ENCODE assay signal across 21 mouse cellular contexts in genomic region chr9:17816730-17817403, GRCm38 (mm10).
DNase-seq lines count a peak whose midpoint lies in the region; ATAC-seq and TF ChIP-seq lines count a peak whose summit lies in the region.
"Had no signal": no experiment of that assay in that cellular context is flagged by ENCODE, and none has a peak within 500 bp of the region (broad histone marks: within the 10 kb centered on the region; RNA-seq: fewer than 3 reads in every experiment).

No protein-coding gene starts in this region.

- peak; percentile 72 for ATAC-seq in forebrain, embryonic 11.5 days (replicated peaks; ENCODE audit: low FRiP score)
- ATAC-seq in forebrain, postnatal 0 days, result no peak
- ATAC-seq in limb, embryonic 11.5 days (ENCODE audit: insufficient number of reproducible peaks, low FRiP score, low TSS enrichment, low read depth), result peak; percentile 51; the same call in 1 of the 2 replicates

- no peaks in the 10 kb centered on the region for H3K36me3 ChIP-seq in forebrain, embryonic 11.5 days (ENCODE audit: control insufficient read depth, insufficient read depth, low read length)
- no peaks in the 10 kb centered on the region for H3K36me3 ChIP-seq in forebrain, postnatal 0 days (ENCODE audit: insufficient read depth)
- H3K36me3 ChIP-seq in limb, embryonic 11.5 days (ENCODE audit: control insufficient read depth, insufficient read depth, low read length), result no peaks in the 10 kb centered on the region
- no peaks in the 10 kb centered on the region for H3K36me3 ChIP-seq in limb, embryonic 10.5 days
- H3K36me3 ChIP-seq: heart, embryonic 10.5 days; hindbrain, embryonic 15.5 days; liver, embryonic 13.5 days; lung, embryonic 15.5 days; neural tube, embryonic 13.5 days had no signal

- no peak for TF ChIP-seq CTCF in forebrain, postnatal 0 days (IDR thresholded peaks at IDR 0.05; ENCODE audit: low read depth)
- TF ChIP-seq CTCF in brain, embryonic 14.5 days (IDR thresholded peaks at IDR 0.05; ENCODE audit: borderline replicate concordance, extremely low read depth, insufficient read depth, insufficient read length), result no peak

- H3K9me3 ChIP-seq in forebrain, embryonic 11.5 days (ENCODE audit: control insufficient read depth, low read length), result no peaks in the 10 kb centered on the region
- H3K9me3 ChIP-seq in forebrain, postnatal 0 days (ENCODE audit: low read length), result no peaks in the 10 kb centered on the region
- no peaks in the 10 kb centered on the region for H3K9me3 ChIP-seq in limb, embryonic 11.5 days (ENCODE audit: control insufficient read depth, low read length)
- no peaks in the 10 kb centered on the region for H3K9me3 ChIP-seq in limb, embryonic 10.5 days (replicated peaks)
- H3K9me3 ChIP-seq: heart, embryonic 10.5 days; hindbrain, embryonic 15.5 days; liver, embryonic 13.5 days; lung, embryonic 15.5 days; neural tube, embryonic 13.5 days had no signal

- H3K9ac ChIP-seq in forebrain, embryonic 11.5 days (ENCODE audit: low read length), result no peak overlapping the region
- no peak overlapping the region for H3K9ac ChIP-seq in forebrain, postnatal 0 days
- H3K9ac ChIP-seq in limb, embryonic 11.5 days (ENCODE audit: low read length), result no peak overlapping the region
- H3K9ac ChIP-seq: hindbrain, embryonic 15.5 days; liver, embryonic 13.5 days; lung, embryonic 15.5 days; neural tube, embryonic 13.5 days had no signal

- no peaks in the 10 kb centered on the region for H3K4me1 ChIP-seq in forebrain, embryonic 11.5 days (replicated peaks; ENCODE audit: control insufficient read depth, insufficient read depth, low read length)
- no peaks in the 10 kb centered on the region for H3K4me1 ChIP-seq in forebrain, postnatal 0 days (ENCODE audit: insufficient read depth)
- no peaks in the 10 kb centered on the region for H3K4me1 ChIP-seq in limb, embryonic 11.5 days (ENCODE audit: control insufficient read depth, insufficient read depth, low read length)
- peaks cover 4% of the 10 kb centered on the region; the same call in 1 of the 2 replicates for H3K4me1 ChIP-seq in limb, embryonic 10.5 days
- H3K4me1 ChIP-seq: heart, embryonic 10.5 days; hindbrain, embryonic 15.5 days; liver, embryonic 13.5 days; lung, embryonic 15.5 days; neural tube, embryonic 13.5 days had no signal

- no peak for DNase-seq in forebrain, embryonic 11.5 days (ENCODE audit: low spot score)
- no peak for DNase-seq in forebrain, postnatal 0 days
- no peak for DNase-seq in limb, embryonic 11.5 days (ENCODE audit: low spot score)
- DNase-seq in limb, embryonic 10.5 days (ENCODE audit: low spot score), result no peak
- peak; percentile 43 for DNase-seq in brain, embryonic 14.5 days (ENCODE audit: low read depth)
- DNase-seq in mesoderm, embryonic 11.5 days (ENCODE audit: low read depth, low spot score), result peak; percentile 69
- no peak for DNase-seq in cerebellum, postnatal 14 days
- DNase-seq: adrenal gland, postnatal 14 days; cerebellum, adult 18-20 months; gastrocnemius, postnatal 36 days; heart, postnatal 14 days; kidney, adult 11 months; layer of hippocampus, postnatal 36 days; liver, embryonic 13.5 days; thymus, postnatal 36 days had no signal

- 3% methylated on average over 3 of the region's 3 CpGs for WGBS in forebrain, embryonic 11.5 days
- 2% methylated on average over 3 of the region's 3 CpGs for WGBS in forebrain, postnatal 0 days
- 9% methylated on average over 3 of the region's 3 CpGs for WGBS in limb, embryonic 11.5 days
- 20% methylated on average over 3 of the region's 3 CpGs for WGBS in limb, embryonic 10.5 days

- no peak overlapping the region for H3K4me2 ChIP-seq in forebrain, embryonic 11.5 days (ENCODE audit: low read depth, low read length, severe bottlenecking)
- H3K4me2 ChIP-seq in forebrain, postnatal 0 days (ENCODE audit: low read depth), result no peak overlapping the region
- no peak overlapping the region for H3K4me2 ChIP-seq in limb, embryonic 11.5 days (ENCODE audit: low read depth, severe bottlenecking)
- H3K4me2 ChIP-seq: hindbrain, embryonic 15.5 days; liver, embryonic 13.5 days; lung, embryonic 15.5 days; neural tube, embryonic 13.5 days had no signal

- no peak overlapping the region for H3K4me3 ChIP-seq in forebrain, embryonic 11.5 days (ENCODE audit: low read depth, low read length)
- H3K4me3 ChIP-seq in forebrain, postnatal 0 days (ENCODE audit: low read depth, low read length), result no peak overlapping the region
- no peak overlapping the region for H3K4me3 ChIP-seq in limb, embryonic 11.5 days (ENCODE audit: low read depth, low read length)
- H3K4me3 ChIP-seq in limb, embryonic 10.5 days, result no peak overlapping the region
- H3K4me3 ChIP-seq: heart, embryonic 10.5 days; hindbrain, embryonic 15.5 days; liver, embryonic 13.5 days; lung, embryonic 15.5 days; neural tube, embryonic 13.5 days had no signal

- no peaks in the 10 kb centered on the region for H3K27me3 ChIP-seq in forebrain, embryonic 11.5 days (ENCODE audit: control insufficient read depth, insufficient read depth, low read length)
- no peaks in the 10 kb centered on the region for H3K27me3 ChIP-seq in forebrain, postnatal 0 days (ENCODE audit: insufficient read depth, low read length)
- H3K27me3 ChIP-seq in limb, embryonic 11.5 days (ENCODE audit: control insufficient read depth, insufficient read depth, low read length), result no peaks in the 10 kb centered on the region
- H3K27me3 ChIP-seq in limb, embryonic 10.5 days (ENCODE audit: low read depth, poor library complexity, severe bottlenecking), result peaks cover 25% of the 10 kb centered on the region; the same call in 1 of the 2 replicates
- H3K27me3 ChIP-seq: CH12.LX; hindbrain, embryonic 15.5 days; liver, embryonic 13.5 days; lung, embryonic 15.5 days; neural tube, embryonic 13.5 days had no signal

- H3K27ac ChIP-seq in forebrain, embryonic 11.5 days (ENCODE audit: low read depth, low read length), result no peak overlapping the region
- H3K27ac ChIP-seq in forebrain, postnatal 0 days (ENCODE audit: low read depth, low read length), result no peak overlapping the region
- no peak overlapping the region for H3K27ac ChIP-seq in limb, embryonic 11.5 days (replicated peaks; ENCODE audit: low read depth, low read length)
- H3K27ac ChIP-seq in limb, embryonic 10.5 days, result no peak overlapping the region
- H3K27ac ChIP-seq: heart, embryonic 10.5 days; hindbrain, embryonic 15.5 days; liver, embryonic 13.5 days; lung, embryonic 15.5 days; macrophage; neural tube, embryonic 13.5 days had no signal

- TF ChIP-seq POLR2A in brain, embryonic 14.5 days (IDR thresholded peaks at IDR 0.05; ENCODE audit: borderline replicate concordance, extremely low read depth, insufficient read depth, insufficient read length, poor library complexity, severe bottlenecking), result no peak

Comparison
In these comparisons a context has a peak if more than half of its experiments do, and no peak if none do; other contexts are left out.
1. DNase-seq: peak in brain, embryonic 14.5 days (single experiment) and mesoderm, embryonic 11.5 days (single experiment); none in forebrain, embryonic 11.5 days (single experiment), forebrain, postnatal 0 days (single experiment), limb, embryonic 11.5 days (single experiment), limb, embryonic 10.5 days (single experiment) and cerebellum, postnatal 14 days (0 of 2).